Mouse (Mus musculus): Measurements from ENCODE around the gene Hoxd12.

Gene Hoxd12

GRCm38 (mm10) chr2:74709465-74710419, 34.9 kb downstream of the Hoxd12 start:
- no peak for DNase-seq (ENCODE audit: low spot score in 2 of 2)

GRCm38 (mm10) chr2:74710929-74711543, 36.2 kb downstream of the Hoxd12 start:
- DNase-seq (ENCODE audit: low spot score in 2 of 2): no peak

GRCm38 (mm10) chr2:74711721-74712621, 37.2 kb downstream of the Hoxd12 start, which contains the start of the genes Hoxd3 and Hoxd4:
Gene Hoxd3 (plus strand): TSS chr2:74711927.
Gene Hoxd4 (plus strand): TSS chr2:74711929.
- no peak for DNase-seq (ENCODE audit: low spot score in 2 of 2)

GRCm38 (mm10) chr2:74713239-74714150, 38.7 kb downstream of the Hoxd12 start:
- DNase-seq (ENCODE audit: low spot score in 2 of 2): no peak

GRCm38 (mm10) chr2:74714156-74714789, 39.5 kb downstream of the Hoxd12 start:
- no peak for DNase-seq (ENCODE audit: low spot score in 2 of 2)

GRCm38 (mm10) chr2:74714881-74715280, 40.1 kb downstream of the Hoxd12 start:
- no peak for DNase-seq (ENCODE audit: low spot score in 2 of 2)

GRCm38 (mm10) chr2:74715504-74716241, 40.9 kb downstream of the Hoxd12 start:
- peak in 1 of 2 experiments; percentile 69 for DNase-seq (ENCODE audit: low spot score in 2 of 2)

- DNase-seq (ENCODE audit: low spot score in 2 of 2): no peak
These were observed 45.6 kb downstream of the Hoxd12 start for GRCm38 (mm10) chr2:74720384-74720783.

GRCm38 (mm10) chr2:74720955-74721491, 46.2 kb downstream of the Hoxd12 start:
- DNase-seq (ENCODE audit: low spot score in 2 of 2): no peak

- no peak for DNase-seq (ENCODE audit: low spot score in 2 of 2)
These were observed 47.1 kb downstream of the Hoxd12 start for GRCm38 (mm10) chr2:74721882-74722281.

GRCm38 (mm10) chr2:74722949-74723348, 48.1 kb downstream of the Hoxd12 start:
- no peak for DNase-seq (ENCODE audit: low spot score in 2 of 2)

- no peak for DNase-seq (ENCODE audit: low spot score in 2 of 2)
These were observed 49.6 kb downstream of the Hoxd12 start for GRCm38 (mm10) chr2:74724244-74725015.

- DNase-seq (ENCODE audit: low spot score in 2 of 2): no peak
These were observed 50.4 kb downstream of the Hoxd12 start for GRCm38 (mm10) chr2:74725171-74725570.

GRCm38 (mm10) chr2:74726551-74726950, 51.7 kb downstream of the Hoxd12 start, which contains the start of gene Gm28230:
Gene Gm28230 (plus strand): TSS chr2:74726728.
- DNase-seq (ENCODE audit: low spot score in 2 of 2): no peak

- DNase-seq (ENCODE audit: low spot score in 2 of 2): no peak
These were observed 52.3 kb downstream of the Hoxd12 start for GRCm38 (mm10) chr2:74726973-74727639.

Data from left cerebral cortex, adult 9 months (tissue).